Mouse (Mus musculus) intestine, embryonic 15.5 days (tissue): ENCODE measurements around the gene Ctsd. TPM values are rescaled to one million over a fixed set of nuclear protein-coding genes. Genes with fewer than 3 reads are reported as not detected.
"Not testable (repeated sequence)": the region's sequence is repeated elsewhere in the genome, so short reads cannot be mapped to it uniquely, and the experiment has no call there.

ENCODE experiments used
- ATAC-seq: fragments of 200-750 bp; cut with Nextera tagmentation; 2 replicates; pipeline ENCODE4 v1.8.0; 2017; ENCODE audit warnings: moderate TSS enrichment, moderate library complexity
- H3K27ac ChIP-seq: fragments of 300-500 bp; sonication (generic); 2 replicates; pipeline ENCODE4 v1.5.1; 2015; ENCODE audit warnings: mild to moderate bottlenecking, inconsistent platforms
- H3K27me3 ChIP-seq: fragments of 300-500 bp; sonication (generic); replicated peaks from 2 replicates; pipeline ENCODE4 v1.6.1; 2015; ENCODE audit warnings: inconsistent platforms
- H3K36me3 ChIP-seq: fragments of 300-500 bp; sonication (generic); 2 replicates; pipeline ENCODE4 v1.6.1; 2015; ENCODE audit warnings: inconsistent platforms
- H3K4me1 ChIP-seq: fragments of 300-500 bp; sonication (generic); replicated peaks from 2 replicates; pipeline ENCODE4 v1.6.1; 2015; ENCODE audit warnings: inconsistent platforms
- H3K4me2 ChIP-seq: fragments of 300-500 bp; sonication (generic); replicated peaks from 2 replicates; pipeline ENCODE4 v1.6.1; 2015; ENCODE audit warnings: mild to moderate bottlenecking, inconsistent platforms
- H3K4me3 ChIP-seq: fragments of 300-500 bp; sonication (generic); replicated peaks from 2 replicates; pipeline ENCODE4 v1.5.1; 2015; ENCODE audit warnings: inconsistent platforms
- H3K9ac ChIP-seq: fragments of 300-500 bp; sonication (generic); 2 replicates; pipeline ENCODE4 v1.6.1; 2015; ENCODE audit warnings: inconsistent platforms
- H3K9me3 ChIP-seq: fragments of 300-500 bp; sonication (generic); 2 replicates; pipeline ENCODE4 v1.6.1; 2016; ENCODE audit warnings: inconsistent platforms
- WGBS: fragments of 180-500 bp; shearing (Covaris S2); methylation state at CpG from one replicate; pipeline ENCODE4 v1.1.7; 2015; 5-methylcytosine and 5-hydroxymethylcytosine counted together
- polyA plus RNA-seq: library from polyadenylated mRNA; unstranded; fragments of >200 nt; fragmentation: Nextera tagmentation; extraction: Ambion mirVana; gene quantifications from 2 replicates; pipeline ENCODE4 v1.2.1, GENCODE M21; 2015

Ctsd gene
- polyA plus RNA-seq, 1 experiment from 2014 or later: 282 TPM

- Histone ChIP-seq H3K27ac (peak overlapping the region; percentile 45; the same call in 1 of the 2 replicates), H3K4me3 (no peak overlapping the region), H3K4me2 (peak overlapping the region; percentile 2; the same call in 1 of the 2 replicates), H3K9me3 (no peaks in the 10 kb centered on the region), H3K9ac (no peak overlapping the region), H3K36me3 (no peaks in the 10 kb centered on the region), H3K4me1 (peaks cover 7% of the 10 kb centered on the region; the same call in 1 of the 2 replicates), H3K27me3 (no peaks in the 10 kb centered on the region)
- ATAC-seq: peak; percentile 85
- WGBS: 38% methylated on average over 10 of the region's 10 CpGs
Observed at GRCm38 (mm10) chr7:142341564-142342246, 46.1 kb downstream of the Ctsd start.

- 56% methylated on average over 10 of the region's 10 CpGs for WGBS
- Histone ChIP-seq H3K36me3 (no peaks in the 10 kb centered on the region), H3K9me3 (no peaks in the 10 kb centered on the region), H3K4me1 (peaks cover 7% of the 10 kb centered on the region; the same call in 1 of the 2 replicates), H3K4me2 (no peak overlapping the region), H3K27ac (no peak overlapping the region), H3K9ac (no peak overlapping the region), H3K27me3 (no peaks in the 10 kb centered on the region), H3K4me3 (no peak overlapping the region)
- ATAC-seq: no peak
Observed at GRCm38 (mm10) chr7:142340269-142340970, 47.4 kb downstream of the Ctsd start.

DNA sequence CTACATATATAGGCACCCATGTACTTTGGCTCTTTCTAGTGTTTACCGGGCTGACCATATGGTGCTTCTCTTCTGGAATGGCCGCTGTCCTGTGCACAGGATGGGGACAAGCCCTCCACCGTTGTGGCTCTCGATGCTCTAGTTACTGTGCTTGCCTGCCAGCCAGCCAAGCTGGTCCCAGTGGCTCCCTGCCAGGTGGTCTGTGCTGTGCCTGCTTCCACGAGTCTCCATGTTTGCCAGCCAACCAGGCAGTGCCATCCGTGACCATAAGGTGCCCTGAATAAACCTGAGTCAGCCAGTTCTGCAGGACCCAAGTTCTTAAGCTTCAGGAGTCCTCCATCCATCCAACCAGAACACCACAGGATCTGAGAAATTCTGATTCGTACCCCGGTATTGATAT is 52.7 kb downstream of the Ctsd start:
- H3K9me3 ChIP-seq: no peaks in the 10 kb centered on the region
- no peak overlapping the region for H3K4me3 ChIP-seq
- no peak overlapping the region for H3K27ac ChIP-seq
- peaks cover 16% of the 10 kb centered on the region for H3K4me1 ChIP-seq
- no peak for ATAC-seq
- H3K27me3 ChIP-seq: no peaks in the 10 kb centered on the region
- H3K9ac ChIP-seq: no peak overlapping the region
- WGBS: 84% methylated on average over 8 of the region's 8 CpGs
- H3K36me3 ChIP-seq: no peaks in the 10 kb centered on the region
- H3K4me2 ChIP-seq: no peak overlapping the region

- 3% methylated on average over 3 of the region's 3 CpGs for WGBS
- Histone ChIP-seq H3K36me3 (no peaks in the 10 kb centered on the region), H3K4me1 (peaks cover 19% of the 10 kb centered on the region), H3K4me3 (no peak overlapping the region), H3K27ac (no peak overlapping the region), H3K9ac (no peak overlapping the region), H3K9me3 (no peaks in the 10 kb centered on the region), H3K4me2 (no peak overlapping the region), H3K27me3 (no peaks in the 10 kb centered on the region)
- peak; percentile 78 for ATAC-seq
Observed at GRCm38 (mm10) chr7:142334246-142334645, 53.6 kb downstream of the Ctsd start.

DNA sequence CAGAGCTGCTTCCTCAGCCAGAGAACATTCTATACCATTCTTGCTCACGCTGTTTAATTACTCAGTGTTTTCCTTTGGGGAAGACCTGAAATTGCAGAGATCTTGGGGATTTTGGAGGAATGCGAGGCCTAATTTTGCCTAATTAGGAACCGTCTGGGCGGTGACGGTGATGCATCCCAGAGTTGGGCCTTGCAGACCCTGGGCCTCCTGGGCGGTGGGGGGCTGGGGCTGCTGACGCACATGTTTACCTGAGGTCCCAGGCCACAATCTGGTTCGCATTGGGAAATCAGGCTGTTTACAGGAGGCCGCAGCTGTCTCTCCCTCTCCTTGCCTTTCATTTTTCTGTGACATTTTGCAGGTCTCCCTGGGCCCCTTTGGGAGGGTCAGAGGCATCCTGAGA is 55.1 kb downstream of the Ctsd start:
- not testable (repeated sequence) for ATAC-seq, H3K9ac ChIP-seq, H3K27ac ChIP-seq, H3K9me3 ChIP-seq, H3K4me3 ChIP-seq, H3K4me2 ChIP-seq, H3K27me3 ChIP-seq, H3K36me3 ChIP-seq
- H3K4me1 ChIP-seq: peaks cover 27% of the 10 kb centered on the region
- WGBS: 46% methylated on average over 5 of the region's 9 CpGs

- Histone ChIP-seq H3K27me3 (no peaks in the 10 kb centered on the region), H3K4me1 (peaks cover 37% of the 10 kb centered on the region), H3K9ac (no peak overlapping the region), H3K9me3 (no peaks in the 10 kb centered on the region), H3K4me3 (no peak overlapping the region), H3K4me2 (no peak overlapping the region), H3K36me3 (no peaks in the 10 kb centered on the region), H3K27ac (no peak overlapping the region)
- WGBS: 87% methylated on average over 4 of the region's 4 CpGs
- no peak for ATAC-seq
Observed at GRCm38 (mm10) chr7:142331281-142331680, 56.6 kb downstream of the Ctsd start.

DNA sequence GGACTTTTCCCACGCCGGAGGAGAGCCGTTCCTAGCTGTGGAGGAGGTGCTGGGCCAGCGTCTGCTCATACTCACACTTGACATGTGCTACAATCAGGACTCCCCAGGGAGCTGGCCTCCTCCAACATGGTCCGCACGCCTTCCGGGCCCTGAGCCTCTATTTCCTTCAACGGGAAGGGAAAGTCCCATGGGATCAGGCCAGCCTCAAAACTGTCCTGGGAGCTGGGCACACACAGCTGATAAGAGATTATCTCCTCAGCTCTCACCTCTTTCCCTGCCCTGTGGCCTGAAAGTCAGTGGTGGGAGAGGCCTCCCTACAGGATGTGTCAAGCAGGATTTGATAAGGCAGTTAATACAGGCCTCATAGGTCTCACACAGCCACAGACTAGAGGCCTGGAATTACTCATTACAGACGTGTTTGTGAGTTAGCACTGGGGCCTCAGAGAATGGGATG is 57.5 kb downstream of the Ctsd start:
- H3K9ac ChIP-seq: no peak overlapping the region
- no peaks in the 10 kb centered on the region for H3K27me3 ChIP-seq
- ATAC-seq: peak; percentile 74
- H3K9me3 ChIP-seq: no peaks in the 10 kb centered on the region
- H3K4me3 ChIP-seq: no peak overlapping the region
- WGBS: 28% methylated on average over 9 of the region's 9 CpGs
- H3K4me2 ChIP-seq: no peak overlapping the region
- H3K36me3 ChIP-seq: no peaks in the 10 kb centered on the region
- H3K27ac ChIP-seq: peak overlapping the region; percentile 61
- peaks cover 37% of the 10 kb centered on the region for H3K4me1 ChIP-seq

DNA sequence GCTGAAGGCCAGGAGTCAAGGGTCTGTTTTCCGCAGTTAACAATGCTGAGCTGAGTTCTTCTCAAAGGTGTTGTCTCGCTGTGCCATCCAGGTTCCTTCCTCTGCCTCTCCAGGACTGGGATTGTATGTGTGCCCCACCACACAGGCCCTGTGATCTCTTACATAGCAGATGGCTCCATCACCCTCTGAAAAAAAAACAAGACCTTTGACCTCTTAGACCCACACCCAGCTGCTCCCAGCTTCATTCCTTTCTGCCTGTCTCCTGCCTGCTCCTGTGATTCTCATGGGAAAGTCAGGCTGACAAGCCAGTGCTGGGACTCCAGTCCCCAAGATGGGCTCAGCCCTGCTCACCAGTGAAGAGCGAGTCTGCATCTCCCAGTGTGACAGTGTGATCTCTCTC is 59.3 kb downstream of the Ctsd start:
- Histone ChIP-seq H3K4me2 (no peak overlapping the region; the same call in 1 of the 2 replicates), H3K9me3 (no peaks in the 10 kb centered on the region), H3K4me1 (peaks cover 30% of the 10 kb centered on the region), H3K4me3 (no peak overlapping the region), H3K27ac (peak overlapping the region; percentile 56), H3K9ac (no peak overlapping the region), H3K27me3 (no peaks in the 10 kb centered on the region), H3K36me3 (no peaks in the 10 kb centered on the region)
- ATAC-seq: peak; percentile 30
- 49% methylated on average over 3 of the region's 3 CpGs for WGBS

DNA sequence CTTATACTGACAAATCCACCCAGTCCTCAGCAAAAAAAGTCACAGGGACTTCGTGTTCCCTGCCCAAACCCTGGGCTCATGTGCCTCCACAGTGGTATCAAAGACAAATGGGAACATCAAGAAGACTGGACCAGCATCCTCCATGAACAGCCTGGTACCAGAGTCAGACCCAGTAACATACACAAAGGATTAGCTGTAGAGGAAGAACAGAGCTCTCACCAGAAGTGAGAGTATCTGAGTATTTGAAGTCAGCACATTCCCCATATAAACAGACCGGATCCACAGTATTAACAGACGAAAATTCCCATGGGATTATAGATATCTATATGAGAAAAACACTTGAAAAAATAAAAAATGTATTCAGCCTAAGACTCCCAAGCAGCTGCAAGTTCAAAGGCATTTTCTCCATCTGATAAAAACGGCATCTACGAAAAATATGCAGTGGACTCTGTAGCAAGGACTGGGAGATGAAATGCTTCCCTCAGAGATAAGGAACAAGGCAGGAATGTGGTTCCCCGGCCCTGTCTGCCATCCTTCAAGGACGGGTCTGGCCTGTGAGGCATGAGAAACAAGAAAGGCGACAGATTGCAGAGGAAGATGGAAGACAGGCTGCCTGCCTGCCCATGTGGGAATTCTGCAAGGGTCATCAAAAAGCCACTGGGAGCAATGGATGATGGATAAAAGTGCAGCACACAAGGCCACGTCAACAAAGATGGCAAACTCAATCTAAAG is 61.0 kb downstream of the Ctsd start:
- H3K4me2 ChIP-seq: no peak overlapping the region
- no peaks in the 10 kb centered on the region for H3K9me3 ChIP-seq
- no peak overlapping the region for H3K4me3 ChIP-seq
- no peaks in the 10 kb centered on the region for H3K36me3 ChIP-seq
- WGBS: 21% methylated on average over 9 of the region's 9 CpGs
- H3K9ac ChIP-seq: no peak overlapping the region
- peaks cover 30% of the 10 kb centered on the region for H3K4me1 ChIP-seq
- no peaks in the 10 kb centered on the region for H3K27me3 ChIP-seq
- no peak for ATAC-seq
- peak overlapping the region; percentile 68 for H3K27ac ChIP-seq

Other genes with a start within 250 kb of the Ctsd start
- gene Gm45337, start 243.4 kb downstream of the Ctsd start, polyA plus RNA-seq: not detected in 2 replicates
- not detected in 2 replicates for gene Gm29735, start 230.9 kb downstream of the Ctsd start, polyA plus RNA-seq
- not detected in 2 replicates for gene Gm4553, start 222.3 kb downstream of the Ctsd start, polyA plus RNA-seq
- not detected in 2 replicates for gene Krtap5-2, start 212.0 kb downstream of the Ctsd start, polyA plus RNA-seq
- gene Gm10153, start 197.6 kb downstream of the Ctsd start, polyA plus RNA-seq: not detected in 2 replicates
- gene Krtap5-3, start 186.7 kb downstream of the Ctsd start, polyA plus RNA-seq: not detected in 2 replicates
- not detected in 2 replicates for gene Gm7579, start 176.2 kb downstream of the Ctsd start, polyA plus RNA-seq
- gene Krtap5-5, start 158.1 kb downstream of the Ctsd start, polyA plus RNA-seq: not detected in 2 replicates
- not detected in 2 replicates for gene Gm40460, start 147.0 kb downstream of the Ctsd start, polyA plus RNA-seq
- gene Gm2431, start 129.7 kb downstream of the Ctsd start, polyA plus RNA-seq: not detected in 2 replicates
- gene Gm4559, start 113.7 kb downstream of the Ctsd start, polyA plus RNA-seq: not detected in 2 replicates
- not detected in 2 replicates for gene Krtap5-1, start 90.9 kb downstream of the Ctsd start, polyA plus RNA-seq
- not detected in 2 replicates for gene Krtap5-4, start 84.5 kb downstream of the Ctsd start, polyA plus RNA-seq
- gene Ifitm10, start 14.3 kb downstream of the Ctsd start, polyA plus RNA-seq: 1.9 and 2.0 TPM in 2 replicates
- 1.2 and 1.9 TPM in 2 replicates for gene Gm49369, start 5.4 kb downstream of the Ctsd start, polyA plus RNA-seq
- 5.4 and 5.6 TPM in 2 replicates for gene Syt8, start 46.8 kb upstream of the Ctsd start, polyA plus RNA-seq
- gene Tnni2, start 53.8 kb upstream of the Ctsd start, polyA plus RNA-seq: 4.8 and 4.9 TPM in 2 replicates
- gene Lsp1, start 72.8 kb upstream of the Ctsd start, polyA plus RNA-seq: 130 and 145 TPM in 2 replicates
- 1.4 and 4.3 TPM in 2 replicates for gene Tnnt3, start 110.8 kb upstream of the Ctsd start, polyA plus RNA-seq
- 44.9 and 57.4 TPM in 2 replicates for gene Mrpl23, start 144.6 kb upstream of the Ctsd start, polyA plus RNA-seq